Mouse (Mus musculus) frontal cortex, postnatal 25 days (tissue): ENCODE measurements around the gene Neurog3.

Experiments
- DNase-seq, 2 experiments: peaks; one replicate each; pipeline ENCODE4 v3.0.0; 2022; ENCODE audit warnings: low spot score in 2 of 2

Neurog3 gene

DNA sequence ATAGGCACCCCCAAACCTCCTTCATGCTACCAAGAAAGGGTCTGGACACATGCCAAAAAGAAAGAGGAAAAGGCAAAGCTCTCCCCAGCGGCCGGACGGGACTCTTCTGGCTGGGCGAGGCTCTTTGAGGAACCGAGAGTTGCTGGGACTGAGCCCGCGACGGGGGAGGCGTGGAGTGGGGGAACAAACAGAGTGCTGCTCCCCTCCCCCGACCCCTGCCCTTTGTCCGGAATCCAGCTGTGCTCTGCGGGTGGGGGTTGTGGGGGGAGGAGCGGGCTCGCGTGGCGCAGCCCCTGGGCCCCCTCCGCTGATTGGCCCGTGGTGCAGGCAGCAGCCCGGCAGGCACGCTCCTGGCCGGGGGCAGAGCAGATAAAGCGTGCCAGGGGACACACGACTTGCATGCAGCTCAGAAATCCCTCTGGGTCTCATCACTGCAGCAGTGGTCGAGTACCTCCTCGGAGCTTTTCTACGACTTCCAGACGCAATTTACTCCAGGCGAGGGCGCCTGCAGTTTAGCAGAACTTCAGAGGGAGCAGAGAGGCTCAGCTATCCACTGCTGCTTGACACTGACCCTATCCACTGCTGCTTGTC is at the start of gene Neurog3:
Neurog3 (plus strand) TSS at position 400 of the 591 bp plus-strand sequence.
- DNase-seq: no peak

DNA sequence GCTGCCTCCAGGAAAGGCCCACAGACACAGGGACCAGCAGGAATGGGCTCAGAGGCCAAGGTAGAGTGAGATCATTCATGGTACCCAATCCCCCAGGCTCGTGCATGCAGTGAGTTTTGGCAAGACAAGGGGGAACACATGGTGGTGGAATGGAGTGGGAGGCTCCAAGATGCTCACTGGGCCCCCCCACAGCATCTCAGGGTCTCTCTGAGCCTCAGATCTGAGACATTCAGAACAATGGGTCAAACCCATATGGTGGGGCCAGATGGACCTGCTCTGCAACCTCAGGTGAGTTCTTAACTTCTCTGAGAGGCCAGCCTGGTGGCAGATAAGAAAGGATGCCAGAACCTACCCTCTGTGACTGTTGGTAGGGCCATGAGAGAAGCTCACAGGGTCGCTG is 46.8 kb upstream of the Neurog3 start:
- no peak for DNase-seq

DNA sequence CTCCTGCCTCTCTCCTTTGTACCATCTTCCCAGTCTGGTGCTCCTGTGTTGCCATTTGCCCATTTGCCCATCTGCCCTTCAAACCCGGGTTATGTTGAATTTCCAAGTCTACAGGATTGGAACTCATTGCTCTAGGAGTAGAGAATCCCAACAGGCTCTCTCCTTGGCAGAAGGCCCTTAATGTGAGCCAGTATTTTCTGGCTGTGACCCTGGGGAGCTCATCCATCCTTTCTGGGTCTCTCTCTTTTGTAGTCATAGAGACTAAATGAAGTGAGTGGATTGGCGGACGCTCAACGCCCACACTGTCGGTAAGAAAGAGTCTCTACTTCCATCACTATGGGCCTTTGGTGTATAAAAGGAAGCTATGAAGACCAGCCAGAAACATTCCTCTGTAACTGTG is 46.1 kb upstream of the Neurog3 start:
- DNase-seq: no peak

DNA sequence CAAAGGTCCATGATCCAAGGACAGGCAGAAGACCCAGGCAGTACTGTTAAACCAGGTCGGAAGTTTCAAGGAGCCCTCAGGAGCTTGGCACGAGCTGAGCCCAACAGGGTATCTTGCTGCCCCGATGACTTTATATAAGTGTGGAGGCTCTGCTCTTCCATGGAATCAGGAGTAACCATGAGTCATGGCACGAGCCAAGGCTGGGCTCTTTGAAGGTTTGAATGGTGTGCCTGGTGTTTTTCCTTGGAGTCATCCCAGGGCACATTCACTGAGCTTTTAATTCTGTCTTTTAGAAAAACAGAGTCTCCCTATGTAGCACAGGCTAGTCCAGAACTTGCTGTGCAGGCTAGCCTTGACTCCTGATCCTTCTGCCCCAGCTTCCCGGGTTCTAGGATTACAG is 44.5 kb upstream of the Neurog3 start:
- DNase-seq: no peak

DNA sequence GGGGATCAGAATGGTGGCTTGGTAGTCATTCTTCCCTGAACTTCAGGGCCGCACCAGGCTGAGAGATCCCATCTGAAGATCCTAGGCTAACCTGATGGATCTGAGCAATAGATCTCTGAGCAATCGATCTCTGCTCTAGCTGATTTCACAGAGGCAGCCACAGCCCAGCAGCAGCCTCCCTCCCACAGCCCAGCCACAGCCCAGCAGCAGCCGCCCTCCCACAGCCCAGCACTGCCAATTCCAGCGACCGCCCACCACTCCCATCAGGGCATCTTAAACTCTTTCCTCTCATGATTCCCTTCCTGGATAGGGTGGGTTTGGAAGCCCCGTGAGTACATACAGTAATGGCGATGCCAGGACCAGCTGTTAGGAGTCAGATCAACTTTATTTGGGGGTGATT is 43.8 kb upstream of the Neurog3 start:
- DNase-seq: no peak

DNA sequence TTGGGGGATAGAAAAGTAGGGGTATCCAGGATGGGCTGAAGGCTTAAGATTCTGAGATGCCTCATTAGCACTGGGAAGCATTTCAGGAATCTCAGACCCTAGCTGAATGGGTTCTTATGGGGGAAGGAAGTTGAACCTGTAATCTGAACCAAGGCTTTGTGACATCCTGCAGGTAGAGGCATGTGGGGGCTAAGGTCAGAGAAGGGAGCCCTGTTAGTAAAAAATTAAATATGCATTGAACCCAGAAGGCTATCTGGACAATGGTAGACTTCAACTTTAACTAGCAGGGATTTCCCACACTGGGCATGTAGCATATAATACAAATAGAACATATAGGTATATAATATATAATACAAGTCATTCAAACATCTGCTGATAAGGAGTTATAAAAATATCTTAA is 43.4 kb upstream of the Neurog3 start:
- no peak for DNase-seq

DNA sequence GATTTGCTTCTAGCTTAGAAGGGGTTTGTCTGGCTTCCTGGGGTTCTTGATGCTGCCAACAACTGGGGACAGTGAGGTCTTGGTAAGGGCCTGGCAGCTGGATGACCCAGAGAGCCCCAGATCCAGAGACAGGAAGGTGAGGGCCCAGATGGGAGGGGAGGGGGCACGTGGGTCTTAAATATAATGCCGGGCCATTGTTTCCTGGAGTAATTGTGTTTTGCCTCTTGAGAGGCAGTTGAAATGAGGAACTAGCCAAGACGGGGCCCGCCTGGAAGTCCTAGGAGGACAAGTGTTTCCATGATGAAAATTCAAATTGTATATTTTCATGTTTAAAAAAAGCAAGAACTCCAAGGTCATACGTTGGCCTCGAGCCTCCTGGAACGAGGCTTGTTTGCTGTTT is 39.0 kb upstream of the Neurog3 start:
- no peak for DNase-seq

DNA sequence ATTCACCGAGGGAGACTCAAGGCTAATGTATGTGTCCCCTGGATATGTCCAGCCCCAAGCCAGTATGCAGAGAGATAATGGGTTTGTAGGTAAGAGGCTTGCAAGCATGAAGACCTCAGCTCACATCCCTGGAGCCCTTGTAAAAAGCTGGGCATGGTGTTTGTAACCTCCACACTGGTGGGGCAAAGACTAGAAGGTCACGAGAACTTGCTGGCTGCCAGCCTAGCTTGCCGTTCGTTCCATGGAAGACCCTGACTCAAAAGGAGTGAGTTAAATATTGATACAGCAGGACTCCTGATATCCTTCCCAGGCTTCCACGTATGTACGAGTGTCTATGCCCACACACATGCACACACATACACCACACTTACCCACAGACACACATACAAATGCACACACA is 38.5 kb upstream of the Neurog3 start:
- DNase-seq: no peak

DNA sequence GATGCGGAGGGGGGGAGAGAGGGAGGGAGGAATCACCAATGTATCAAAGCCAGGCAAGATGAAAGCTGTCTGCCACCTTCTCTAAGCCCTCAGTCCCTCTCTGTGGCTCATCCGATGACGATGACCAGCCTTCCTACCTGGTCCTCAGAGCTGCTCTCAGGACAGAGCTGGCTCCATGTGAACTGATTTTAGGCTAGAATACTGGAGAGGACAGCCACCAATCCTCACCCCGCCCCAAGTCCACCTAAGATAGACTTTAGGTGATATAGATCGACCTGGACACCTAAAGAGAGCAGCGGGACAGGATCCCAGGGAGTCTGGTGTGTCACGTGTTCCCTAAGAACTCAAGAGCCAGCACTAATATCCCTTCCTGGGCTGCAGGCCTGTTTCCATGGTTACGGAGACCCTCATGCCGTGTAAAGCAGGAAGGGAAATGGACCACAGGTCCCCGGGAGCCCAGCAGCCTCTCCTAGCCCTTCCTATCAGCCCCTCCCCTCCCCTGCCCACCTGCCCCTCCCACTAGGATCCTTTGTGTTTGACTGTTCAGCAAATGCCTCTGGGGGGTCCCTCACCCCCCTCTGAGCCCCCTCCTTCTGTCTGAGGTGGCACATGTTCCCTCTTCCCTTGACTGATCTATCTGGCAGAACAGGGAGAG is 33.0 kb upstream of the Neurog3 start:
- no peak for DNase-seq

DNA sequence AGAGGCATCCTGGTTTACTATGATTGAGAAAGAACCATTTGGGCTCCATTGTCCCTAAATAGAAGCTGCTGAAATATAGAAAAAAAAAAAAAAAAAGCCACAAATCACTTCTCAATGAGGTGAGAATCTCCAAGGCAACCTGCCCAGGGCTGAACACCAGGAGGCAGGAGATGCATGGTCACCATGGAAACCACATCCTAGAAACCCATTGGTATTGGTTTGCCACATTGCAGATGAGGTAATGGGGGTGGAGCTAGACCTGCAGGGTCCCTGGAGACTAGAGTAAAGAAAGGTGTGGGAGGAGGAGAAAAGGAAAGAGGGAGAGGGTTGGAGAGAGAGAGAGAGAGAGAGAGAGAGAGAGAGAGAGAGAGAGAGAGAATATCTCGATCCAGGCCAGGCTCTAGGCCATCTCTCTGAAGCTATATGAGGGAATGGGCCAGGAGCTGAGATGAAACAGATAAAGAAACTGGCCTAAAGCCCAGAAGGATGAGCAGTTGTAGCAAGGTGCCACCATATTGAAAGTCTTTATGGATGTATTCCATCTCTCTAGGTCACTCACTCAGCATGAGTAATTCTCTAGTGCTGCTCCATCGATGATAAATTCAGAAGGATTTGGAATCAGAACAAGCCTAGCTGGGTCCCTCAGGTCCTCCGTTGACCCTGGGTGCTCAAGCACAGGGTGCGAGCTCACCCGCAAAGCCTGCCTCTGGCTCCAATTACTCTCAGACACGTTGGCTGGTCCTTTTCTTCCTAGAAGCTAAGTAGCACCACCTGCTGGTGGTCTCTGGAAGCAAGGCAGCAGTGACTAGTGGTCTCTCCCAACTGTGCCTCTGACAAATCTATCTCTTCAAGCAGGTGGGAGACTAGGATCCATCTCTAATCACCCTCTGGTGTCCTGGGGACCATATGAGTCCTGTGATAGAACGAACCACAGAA is 31.1 kb upstream of the Neurog3 start:
- DNase-seq: peak; percentile 78 to 80

DNA sequence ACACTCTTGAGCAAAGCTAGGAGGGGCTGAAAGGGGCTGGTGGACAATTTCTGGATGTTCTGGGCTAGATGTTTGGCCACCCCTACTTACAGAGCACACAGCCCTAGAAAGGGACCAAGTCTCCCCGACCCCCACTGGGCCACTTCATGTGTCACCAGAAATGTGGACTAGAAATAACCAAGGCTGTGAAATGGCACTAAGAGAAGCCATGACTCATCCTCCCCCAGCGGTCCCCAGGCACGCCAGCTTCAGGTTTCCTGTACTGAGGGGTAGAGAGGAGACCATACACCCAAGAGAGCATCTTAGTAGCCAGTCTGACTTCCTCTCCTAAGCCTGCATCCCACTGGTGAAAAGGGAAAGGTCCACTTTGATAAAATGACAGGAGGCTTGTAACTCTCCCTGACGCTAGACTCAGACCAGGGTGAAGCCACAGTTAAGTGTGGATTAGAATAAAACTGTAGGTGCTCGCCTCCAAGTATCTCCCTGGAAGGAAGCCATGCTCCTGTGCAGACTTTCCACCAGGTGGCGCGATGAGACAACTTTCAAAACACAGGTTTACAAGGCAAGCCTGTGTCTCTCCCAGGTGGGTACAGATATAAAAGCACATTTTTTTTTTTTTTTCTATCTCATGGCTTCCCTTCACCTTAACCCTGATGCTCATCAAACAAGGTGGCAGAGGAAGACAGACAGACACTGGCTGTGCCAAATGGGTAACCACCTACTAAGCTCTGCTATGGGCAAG is 27.9 kb upstream of the Neurog3 start:
- peak; percentile 48 to 70 for DNase-seq

DNA sequence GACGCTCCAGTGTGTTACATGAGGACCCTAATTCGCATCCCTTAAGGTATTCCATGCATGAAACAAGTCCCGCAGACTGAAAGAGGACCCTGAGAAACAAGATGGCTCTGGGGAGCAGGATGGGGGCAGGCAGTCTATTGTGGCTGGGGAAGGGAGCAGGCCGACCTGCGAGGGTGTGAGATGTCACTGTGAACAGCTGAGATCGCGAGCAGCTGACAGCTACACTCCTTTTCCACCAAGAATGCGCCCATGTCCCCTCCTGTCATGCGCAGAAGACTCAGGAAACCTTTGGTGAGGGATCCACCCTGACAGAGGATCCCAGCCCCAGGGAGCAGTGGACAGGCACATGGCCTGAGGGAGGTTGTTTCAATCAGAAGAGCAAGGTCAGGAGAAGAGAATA is 25.8 kb upstream of the Neurog3 start:
- DNase-seq: no peak

DNA sequence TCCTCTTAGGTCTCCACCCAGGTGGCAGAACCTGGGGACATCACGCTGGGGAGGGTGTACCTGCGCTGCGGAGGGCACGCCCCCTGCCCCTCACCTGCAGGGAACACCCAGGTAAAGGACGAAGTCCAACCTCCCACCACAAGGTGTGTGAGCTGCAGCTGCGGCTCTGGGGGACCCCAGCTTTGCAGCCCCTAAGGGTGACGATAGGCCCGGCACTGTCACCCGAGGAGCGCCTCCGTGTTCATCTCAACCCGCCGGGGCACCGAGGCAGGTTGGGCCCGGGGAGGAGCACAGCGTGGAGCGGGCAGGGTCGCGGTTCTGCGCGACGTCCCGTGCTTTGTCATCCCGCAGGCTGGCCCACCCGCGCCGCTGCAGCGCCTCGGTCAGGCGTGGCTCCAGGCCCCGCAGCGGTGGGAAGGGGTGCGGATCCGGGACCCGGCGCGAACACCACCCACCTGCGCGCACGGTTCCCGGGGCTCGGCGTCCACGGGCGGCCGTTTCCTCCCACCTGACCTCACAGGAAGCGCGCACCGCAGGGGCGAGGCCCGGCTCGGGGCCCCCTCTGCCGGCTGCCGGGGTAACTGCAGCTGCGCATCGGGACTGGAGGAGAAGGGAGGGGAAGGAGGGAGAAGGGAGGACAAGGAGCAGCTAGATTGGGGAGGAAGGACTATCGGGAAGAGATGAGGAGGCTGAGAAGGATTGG is 22.2 kb upstream of the Neurog3 start:
- DNase-seq: peak; percentile 80 to 86

DNA sequence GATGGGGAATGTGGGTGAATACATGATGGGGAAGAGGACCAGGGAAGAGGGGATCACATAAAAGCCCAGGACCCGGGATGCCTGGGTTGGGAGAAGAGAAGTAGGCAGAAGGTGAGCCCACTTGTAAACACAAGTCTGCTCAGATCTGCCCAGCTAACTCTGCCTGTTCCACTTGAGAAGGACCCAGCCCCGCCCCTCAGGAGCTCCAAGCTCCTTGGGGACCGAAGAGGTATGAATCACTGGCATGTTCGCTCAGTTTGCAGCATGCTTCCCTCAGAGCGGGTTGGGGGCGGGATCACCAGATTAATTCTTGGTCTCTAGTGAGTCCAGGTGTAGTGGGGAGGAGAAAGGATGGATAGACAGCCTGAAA is 21.7 kb upstream of the Neurog3 start:
- DNase-seq: peak in 1 of 2 experiments; percentile 35

DNA sequence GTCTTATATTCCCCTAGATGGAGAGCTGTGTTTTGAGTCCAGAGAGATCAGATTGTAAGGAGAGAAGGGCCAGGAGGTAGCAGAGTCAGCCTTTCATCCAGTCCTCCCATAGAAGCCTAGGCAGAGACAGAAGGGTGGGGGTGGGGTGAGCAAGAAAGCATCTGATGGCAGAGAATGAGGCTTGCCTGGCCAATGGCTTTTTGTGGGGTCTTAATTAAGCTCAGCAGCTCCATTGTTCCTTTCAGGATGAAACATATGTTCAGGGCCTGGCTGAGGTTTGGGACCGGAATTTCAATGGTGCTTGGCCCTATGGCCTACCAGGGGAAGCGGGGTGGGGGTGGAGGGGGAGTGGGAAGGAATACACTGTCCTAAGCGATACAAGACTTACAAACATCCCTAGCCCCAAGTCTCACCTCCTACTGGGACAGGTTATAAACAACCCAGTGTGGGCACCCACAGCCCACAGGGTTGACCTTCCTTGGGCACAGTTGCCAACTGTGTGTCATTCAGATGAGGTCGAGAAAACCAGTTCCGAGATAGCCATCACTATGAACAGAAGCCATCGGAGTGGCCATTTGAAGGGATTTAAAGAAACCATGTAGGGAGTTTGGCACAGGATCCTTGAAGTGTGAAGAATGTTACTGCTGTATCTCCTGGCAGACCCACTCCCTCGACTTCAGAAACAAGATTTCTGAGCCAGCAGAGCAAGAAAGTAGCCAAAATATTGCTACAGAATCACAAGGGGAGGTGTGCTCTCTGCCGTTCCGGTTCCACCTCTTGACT is 18.8 kb upstream of the Neurog3 start:
- no peak for DNase-seq

DNA sequence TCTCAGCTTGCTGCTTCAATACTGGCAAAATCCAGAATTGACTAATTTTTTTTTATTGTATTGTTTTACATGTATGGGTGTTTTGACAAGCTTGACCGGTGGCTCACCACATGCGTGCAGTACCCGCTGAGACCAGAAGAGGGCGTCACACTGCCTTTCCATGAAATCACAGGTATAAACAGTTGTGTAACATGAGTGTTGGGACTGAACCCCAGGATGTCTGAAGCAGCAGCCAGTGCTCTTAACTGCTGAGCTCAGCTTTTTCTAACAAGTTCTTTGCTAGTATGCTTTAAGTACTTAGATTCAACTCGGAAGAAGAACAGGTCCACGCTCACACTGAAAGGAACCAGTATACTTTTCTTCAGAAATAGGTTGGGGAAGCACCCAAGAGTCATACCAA is 5.8 kb upstream of the Neurog3 start:
- no peak for DNase-seq

DNA sequence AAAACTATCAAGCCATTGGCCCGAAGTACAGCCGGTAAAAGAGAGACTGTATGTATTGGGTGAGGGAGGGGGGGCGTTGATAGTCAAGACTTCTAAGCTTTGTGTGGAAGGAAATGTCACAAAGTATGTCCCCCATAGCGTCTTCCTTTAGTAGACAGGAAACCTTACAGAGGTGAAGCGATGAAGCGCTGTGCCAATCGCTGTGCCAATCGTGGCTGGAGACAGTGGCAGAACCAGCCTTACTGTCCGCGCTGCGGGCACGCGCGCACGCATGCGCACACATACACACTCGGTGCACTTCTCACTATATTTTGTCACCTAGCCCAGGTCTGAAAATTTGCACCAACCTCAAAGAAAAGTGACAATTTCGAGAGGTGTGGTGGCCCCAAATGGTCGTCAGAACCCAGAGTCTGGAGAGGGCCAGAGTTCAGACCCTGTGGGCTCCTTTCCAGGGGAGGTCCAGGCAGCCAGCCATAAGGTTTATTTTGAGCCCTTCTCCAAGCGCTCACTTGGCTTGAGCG is 5.1 kb upstream of the Neurog3 start:
- DNase-seq: no peak

DNA sequence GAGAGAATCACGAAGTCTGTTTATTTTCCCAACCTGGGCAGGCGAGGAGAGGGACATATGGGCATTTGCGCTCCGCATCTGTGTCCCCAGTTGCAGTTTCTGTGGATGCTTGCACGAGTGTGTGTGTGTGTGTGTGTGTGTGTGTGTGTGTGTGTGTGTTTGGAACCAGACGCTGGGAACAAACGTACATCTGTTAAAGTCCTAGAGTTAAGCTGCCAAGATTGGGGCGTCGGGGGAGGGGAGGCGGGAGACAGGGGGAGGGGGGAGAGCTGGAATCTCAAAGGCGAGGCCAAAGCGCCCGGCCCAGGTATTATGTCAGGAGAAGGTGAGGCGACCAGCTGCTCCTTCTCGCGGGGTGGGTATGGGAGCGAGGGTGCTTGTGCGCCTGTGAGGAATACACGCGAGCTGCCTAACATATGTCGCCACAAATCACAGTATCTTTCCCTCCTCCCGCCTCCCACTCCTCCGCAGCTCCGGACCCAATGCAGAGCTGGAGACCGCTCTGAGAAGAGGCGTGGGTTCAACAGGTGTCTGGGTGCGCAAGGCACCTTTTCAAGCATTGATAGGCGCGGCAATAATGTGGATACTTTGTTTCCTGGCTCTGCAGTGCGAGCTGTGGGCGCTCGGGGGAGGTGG is 4.5 kb upstream of the Neurog3 start:
- no peak for DNase-seq

DNA sequence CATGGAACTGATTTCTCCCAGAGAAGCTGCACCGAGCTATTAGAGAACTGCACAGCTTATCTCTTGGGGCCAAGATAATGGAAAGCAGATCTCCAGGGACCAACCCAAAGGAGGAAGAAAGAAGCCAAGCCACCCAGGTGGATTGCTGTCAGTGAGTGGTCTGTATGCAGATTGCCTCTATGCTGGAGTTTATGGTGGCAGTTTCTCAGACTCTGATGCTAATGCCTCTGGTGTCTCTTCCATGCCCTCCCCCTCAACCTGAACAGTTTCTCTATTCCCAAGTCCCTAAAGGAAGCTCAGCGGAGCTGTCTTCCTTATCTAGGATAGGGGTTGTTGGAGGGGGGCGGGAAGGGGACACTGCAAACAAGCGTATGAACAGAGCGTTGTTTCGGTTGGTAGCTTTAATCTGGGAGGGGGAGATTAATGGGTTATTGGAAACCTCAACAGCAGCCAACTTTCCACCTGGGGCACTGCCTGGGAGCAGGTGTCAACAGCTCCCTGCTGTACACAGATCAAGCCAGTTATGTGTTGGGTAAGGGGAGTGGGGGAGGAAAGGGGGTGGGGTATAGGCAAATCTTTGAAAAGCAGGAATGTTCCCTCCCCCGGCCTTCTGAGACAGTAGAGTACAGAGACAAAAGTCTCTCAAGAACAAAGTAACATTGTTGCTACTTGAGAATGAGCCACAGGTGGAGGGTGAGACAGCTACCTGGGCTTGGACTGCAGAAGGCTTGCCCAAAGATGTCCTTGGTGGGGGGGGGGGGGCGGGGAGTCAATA is 3.0 kb downstream of the Neurog3 start:
- no peak for DNase-seq
